Mouse (Mus musculus): ENCODE results near the gene Usf2. TPM values are rescaled to one million over a fixed set of nuclear protein-coding genes. Genes with fewer than 3 reads are reported as not detected.

Gene Usf2
- polyA plus RNA-seq, 1 experiment from 2014 or later, result 29.7 TPM

DNA sequence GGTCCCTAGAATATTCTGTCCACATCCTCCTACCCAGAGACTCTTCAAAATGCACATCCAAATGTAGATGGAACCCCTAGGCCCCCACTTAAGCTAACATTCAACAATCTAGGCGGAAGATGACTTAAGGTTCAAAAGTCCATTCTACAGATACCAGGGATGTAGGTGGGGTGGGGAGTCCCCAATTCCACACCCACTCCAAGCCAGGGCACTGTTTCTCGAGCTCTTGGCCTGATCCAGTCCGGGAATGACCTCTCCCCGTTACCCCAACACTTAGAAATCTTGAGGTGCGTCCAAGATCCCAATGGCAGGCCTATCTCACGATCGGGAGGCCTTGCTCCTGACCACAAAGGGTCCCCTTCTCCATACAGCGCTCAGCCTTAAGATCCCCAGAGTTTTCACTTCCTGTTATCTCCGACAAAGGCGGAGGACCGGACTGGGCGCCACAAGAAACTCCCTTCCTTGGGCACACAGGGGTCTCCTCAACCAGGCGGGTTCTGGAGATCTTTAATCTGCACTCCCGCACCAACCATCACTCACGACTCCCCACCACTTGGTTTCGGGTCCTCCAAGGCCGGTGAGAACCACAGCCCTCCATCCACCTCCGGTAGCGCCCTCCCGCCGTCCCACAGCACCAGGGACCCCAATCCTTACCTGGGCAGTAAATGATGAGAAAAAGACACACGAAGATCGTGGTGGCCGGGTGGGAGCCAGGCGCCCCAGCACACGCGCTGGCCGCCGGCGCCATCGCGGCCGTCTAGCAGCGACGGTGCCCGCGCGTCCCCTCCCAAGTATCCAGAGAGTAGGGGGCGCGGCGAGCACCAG is 16.0 kb upstream of the Usf2 start:
- no peaks in the 10 kb centered on the region for H3K9me3 ChIP-seq (replicated peaks)
- peaks cover 23% of the 10 kb centered on the region for H3K27me3 ChIP-seq
- ATAC-seq (ENCODE audit: low FRiP score), result peak; percentile 21
- peak overlapping the region; percentile 47; the same call in 1 of the 2 replicates for H3K9ac ChIP-seq
- H3K27ac ChIP-seq, result no peak overlapping the region
- 5% methylated on average over 41 of the region's 41 CpGs for WGBS
- H3K4me1 ChIP-seq, result peaks cover 7% of the 10 kb centered on the region
- no peaks in the 10 kb centered on the region for H3K36me3 ChIP-seq
- peak overlapping the region; percentile 35 for H3K4me3 ChIP-seq
- H3K4me2 ChIP-seq (replicated peaks), result peak overlapping the region; percentile 59

DNA sequence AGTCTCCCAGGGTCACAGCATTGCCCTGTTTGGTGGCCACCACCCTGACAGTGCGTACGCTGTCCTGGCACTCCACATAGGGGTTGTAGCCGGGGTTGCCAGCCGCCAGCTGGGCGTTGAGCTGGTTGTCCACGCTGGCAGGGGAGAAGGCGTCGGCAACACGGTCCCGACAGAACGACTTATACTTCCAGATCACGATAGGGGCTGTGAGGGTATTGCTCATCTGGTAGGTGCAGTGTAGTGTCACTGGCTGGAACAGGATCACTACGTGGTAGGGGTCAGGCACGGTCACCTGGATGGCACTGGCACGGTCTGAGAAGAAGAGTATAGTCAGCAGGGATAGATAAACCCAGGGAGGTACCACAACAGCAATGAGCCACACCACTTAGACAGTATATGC is 15.3 kb upstream of the Usf2 start:
- no peaks in the 10 kb centered on the region for H3K36me3 ChIP-seq
- H3K9ac ChIP-seq, result no peak overlapping the region
- H3K4me1 ChIP-seq, result peaks cover 7% of the 10 kb centered on the region
- H3K27me3 ChIP-seq, result peaks cover 23% of the 10 kb centered on the region
- 0 out of 2 replicates have a peak overlapping the region, but pooled peaks have one; percentile 59 for H3K4me2 ChIP-seq (replicated peaks)
- WGBS, result 90% methylated on average over 15 of the region's 15 CpGs
- no peak overlapping the region for H3K27ac ChIP-seq
- H3K9me3 ChIP-seq (replicated peaks), result no peaks in the 10 kb centered on the region
- peak overlapping the region; percentile 35; the same call in 1 of the 2 replicates for H3K4me3 ChIP-seq
- ATAC-seq (ENCODE audit: low FRiP score), result no peak

DNA sequence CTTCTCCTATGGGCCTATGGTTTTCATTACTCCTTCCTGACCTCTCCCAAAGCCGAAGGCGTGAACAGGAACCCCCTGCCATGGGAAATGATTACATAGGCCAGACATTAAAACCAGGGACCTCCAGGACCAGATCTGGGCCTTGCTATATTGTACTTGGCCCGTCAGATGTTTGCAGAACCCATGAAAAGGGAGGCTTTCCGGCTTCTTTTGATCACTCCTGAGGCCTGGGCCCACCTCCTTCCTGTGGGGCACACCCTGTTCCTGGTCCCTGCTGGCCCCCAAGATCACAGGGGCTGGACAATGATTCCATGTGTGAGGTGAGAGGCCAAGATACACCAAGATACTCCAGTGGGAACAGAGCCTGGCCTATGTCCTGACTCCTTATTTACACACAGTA is 12.6 kb upstream of the Usf2 start:
- Histone ChIP-seq H3K4me1 (peaks cover 7% of the 10 kb centered on the region), H3K4me3 (no peak overlapping the region), H3K36me3 (no peaks in the 10 kb centered on the region), H3K27ac (no peak overlapping the region), H3K9me3 (replicated peaks) (no peaks in the 10 kb centered on the region), H3K9ac (no peak overlapping the region), H3K4me2 (replicated peaks) (no peak overlapping the region), H3K27me3 (peaks cover 23% of the 10 kb centered on the region)
- ATAC-seq (ENCODE audit: low FRiP score), result no peak
- whole genome bisulfite sequencing, result 65% methylated on average over 4 of the region's 4 CpGs

DNA sequence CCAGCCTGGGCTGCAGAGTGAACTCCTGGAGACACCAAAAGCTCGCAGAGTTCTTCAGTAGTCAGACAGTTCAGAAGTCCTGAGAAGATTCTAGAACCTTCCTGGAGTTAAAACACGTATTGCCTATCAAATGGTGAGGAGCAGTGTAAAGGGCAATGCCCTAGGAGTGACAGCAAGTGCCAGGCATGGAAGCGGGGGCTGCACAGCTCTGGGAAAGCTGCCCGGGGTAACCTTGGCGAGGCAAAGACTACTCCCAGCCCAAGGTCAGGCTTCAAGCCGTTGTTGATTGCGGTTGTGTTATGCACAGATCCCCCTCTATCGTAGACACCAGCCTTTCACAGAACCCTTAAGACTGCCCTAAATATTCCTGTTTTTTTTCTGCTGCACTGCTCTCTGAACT is 12.0 kb upstream of the Usf2 start:
- 97% methylated on average over 8 of the region's 8 CpGs for WGBS
- Histone ChIP-seq H3K27ac (no peak overlapping the region), H3K9ac (no peak overlapping the region), H3K4me1 (peaks cover 7% of the 10 kb centered on the region), H3K36me3 (no peaks in the 10 kb centered on the region), H3K4me3 (no peak overlapping the region), H3K9me3 (replicated peaks) (no peaks in the 10 kb centered on the region), H3K27me3 (peaks cover 21% of the 10 kb centered on the region), H3K4me2 (replicated peaks) (no peak overlapping the region)
- no peak for ATAC-seq (ENCODE audit: low FRiP score)

DNA sequence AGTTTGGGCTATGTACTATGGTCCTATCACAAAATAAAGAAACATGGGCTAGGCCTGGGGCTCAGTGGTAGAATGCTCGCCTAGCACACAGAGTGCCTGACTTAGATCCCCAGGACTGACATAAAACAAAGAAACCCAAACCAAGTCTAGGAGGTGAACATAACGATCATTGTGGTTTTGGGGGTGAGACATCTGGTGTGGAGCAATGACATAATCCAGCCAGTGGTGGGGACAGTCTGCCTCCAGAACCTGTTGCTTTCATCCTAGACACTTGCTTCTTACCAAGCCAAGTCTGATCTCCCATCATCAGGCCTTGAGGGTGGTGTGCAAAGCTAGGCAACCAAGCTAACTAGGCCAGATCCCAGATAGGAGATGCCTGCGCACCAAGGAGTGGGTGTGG is 10.1 kb upstream of the Usf2 start:
- Histone ChIP-seq H3K27ac (no peak overlapping the region), H3K9ac (no peak overlapping the region), H3K27me3 (peaks cover 2% of the 10 kb centered on the region), H3K9me3 (replicated peaks) (no peaks in the 10 kb centered on the region), H3K36me3 (no peaks in the 10 kb centered on the region), H3K4me1 (no peaks in the 10 kb centered on the region), H3K4me3 (no peak overlapping the region), H3K4me2 (replicated peaks) (no peak overlapping the region)
- WGBS, result 82% methylated on average over 3 of the region's 3 CpGs
- no peak for ATAC-seq (ENCODE audit: low FRiP score)

DNA sequence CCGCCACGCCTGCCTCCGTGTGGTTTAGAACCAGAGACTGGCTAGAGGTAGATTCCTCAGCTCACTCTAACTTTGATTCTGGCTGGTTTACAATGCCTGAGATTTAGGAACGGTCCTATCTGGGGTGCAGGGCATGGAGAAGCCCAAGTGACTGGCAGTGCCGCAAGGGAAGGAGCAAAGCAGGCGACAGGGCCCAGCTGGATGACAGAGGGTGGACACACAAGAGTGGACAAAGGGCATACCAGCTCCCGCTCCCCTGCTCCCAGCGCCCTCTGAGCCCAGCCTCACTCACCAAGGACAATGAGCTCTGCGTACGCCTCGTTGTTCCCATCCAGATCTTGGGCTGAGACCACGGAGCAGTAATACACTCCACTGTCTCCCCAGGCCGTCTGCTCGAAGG is 9.1 kb upstream of the Usf2 start:
- Histone ChIP-seq H3K4me2 (replicated peaks) (no peak overlapping the region), H3K27ac (no peak overlapping the region), H3K4me1 (no peaks in the 10 kb centered on the region), H3K36me3 (no peaks in the 10 kb centered on the region), H3K27me3 (no peaks in the 10 kb centered on the region), H3K4me3 (no peak overlapping the region), H3K9ac (0 out of 2 replicates have a peak overlapping the region, but pooled peaks have one; percentile 15), H3K9me3 (replicated peaks) (no peaks in the 10 kb centered on the region)
- ATAC-seq (ENCODE audit: low FRiP score), result no peak
- 67% methylated on average over 14 of the region's 14 CpGs for WGBS

DNA sequence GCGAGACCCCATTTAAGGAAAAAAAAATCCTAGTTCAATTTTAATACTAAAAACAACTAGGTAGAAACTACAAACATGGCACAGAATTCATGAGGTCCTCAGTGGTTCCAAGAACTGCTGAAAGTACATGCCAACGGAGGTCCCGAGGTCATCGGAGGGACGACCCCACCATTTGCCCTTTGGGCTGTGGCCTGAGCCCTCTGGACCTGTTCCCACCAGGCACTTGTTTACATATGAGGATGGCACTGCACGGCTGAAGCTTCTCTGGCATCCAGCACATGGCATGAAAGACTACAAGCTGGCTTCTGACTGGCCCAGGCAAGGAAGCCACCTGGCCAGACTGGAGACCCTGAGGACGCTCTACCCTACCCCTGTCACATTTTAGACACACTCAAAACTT is 7.8 kb upstream of the Usf2 start:
- H3K36me3 ChIP-seq, result no peaks in the 10 kb centered on the region
- 88% methylated on average over 7 of the region's 7 CpGs for WGBS
- H3K27me3 ChIP-seq, result no peaks in the 10 kb centered on the region
- H3K4me2 ChIP-seq (replicated peaks), result no peak overlapping the region
- H3K9ac ChIP-seq, result no peak overlapping the region
- no peak for ATAC-seq (ENCODE audit: low FRiP score)
- no peaks in the 10 kb centered on the region for H3K4me1 ChIP-seq
- H3K4me3 ChIP-seq, result no peak overlapping the region
- H3K9me3 ChIP-seq (replicated peaks), result no peaks in the 10 kb centered on the region
- H3K27ac ChIP-seq, result no peak overlapping the region

DNA sequence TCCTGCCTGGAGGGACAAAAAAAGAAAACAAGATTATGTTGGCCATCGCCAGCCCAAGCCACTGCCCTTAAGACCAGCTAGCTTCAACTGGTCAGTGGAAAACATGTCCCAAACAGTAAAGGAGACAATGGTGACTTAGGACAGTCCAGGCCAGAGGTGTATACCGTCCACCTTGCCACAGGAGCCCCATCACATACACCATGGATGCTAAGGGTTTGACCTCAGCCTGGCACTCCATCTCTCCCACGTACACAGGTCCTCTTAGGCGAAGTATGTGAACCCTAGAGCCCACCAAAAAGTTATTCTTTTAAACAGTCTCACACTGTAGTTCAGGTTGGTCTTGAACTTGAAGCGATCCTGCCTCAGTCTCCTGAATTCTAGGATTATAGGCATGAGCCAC is 6.3 kb upstream of the Usf2 start:
- Histone ChIP-seq H3K36me3 (peaks cover 6% of the 10 kb centered on the region; the same call in 1 of the 2 replicates), H3K27ac (no peak overlapping the region), H3K9me3 (replicated peaks) (no peaks in the 10 kb centered on the region), H3K27me3 (no peaks in the 10 kb centered on the region), H3K9ac (no peak overlapping the region), H3K4me3 (no peak overlapping the region), H3K4me1 (peaks cover 11% of the 10 kb centered on the region), H3K4me2 (replicated peaks) (no peak overlapping the region)
- no peak for ATAC-seq (ENCODE audit: low FRiP score)
- 94% methylated on average over 5 of the region's 5 CpGs for WGBS

DNA sequence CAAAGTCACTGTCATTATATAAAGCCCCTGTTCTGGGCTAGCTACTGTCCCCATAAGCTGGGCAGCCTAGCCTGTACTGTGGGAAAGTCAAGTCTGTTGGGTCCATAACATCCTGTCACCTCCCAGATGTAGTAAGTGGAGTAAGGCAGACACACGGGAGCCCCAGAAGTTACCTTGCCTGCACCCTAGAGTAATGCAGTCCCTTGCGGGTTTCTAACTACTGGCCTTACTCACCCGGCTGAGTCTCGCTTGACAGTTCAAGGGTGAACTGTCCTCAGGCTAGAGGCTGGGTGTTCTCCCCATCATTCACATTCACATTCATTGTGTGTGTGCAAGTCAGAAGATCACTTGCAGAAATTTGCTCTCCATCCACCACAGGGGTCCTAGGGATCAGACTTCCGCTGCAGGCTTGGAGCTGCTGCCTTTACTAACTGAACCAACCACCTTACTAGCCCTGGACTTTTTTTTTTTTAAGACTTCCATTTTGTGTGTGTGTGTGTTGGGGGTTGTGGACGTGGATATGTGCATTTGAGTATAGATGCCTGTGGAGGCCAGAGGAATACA is 3.3 kb upstream of the Usf2 start:
- H3K9me3 ChIP-seq (replicated peaks), result no peaks in the 10 kb centered on the region
- WGBS, result 89% methylated on average over 6 of the region's 6 CpGs
- H3K27ac ChIP-seq, result no peak overlapping the region
- H3K4me3 ChIP-seq, result no peak overlapping the region
- H3K4me1 ChIP-seq, result peaks cover 22% of the 10 kb centered on the region
- no peak overlapping the region for H3K9ac ChIP-seq
- ATAC-seq (ENCODE audit: low FRiP score), result no peak
- H3K36me3 ChIP-seq, result peaks cover 9% of the 10 kb centered on the region
- H3K4me2 ChIP-seq (replicated peaks), result no peak overlapping the region
- H3K27me3 ChIP-seq, result no peaks in the 10 kb centered on the region

DNA sequence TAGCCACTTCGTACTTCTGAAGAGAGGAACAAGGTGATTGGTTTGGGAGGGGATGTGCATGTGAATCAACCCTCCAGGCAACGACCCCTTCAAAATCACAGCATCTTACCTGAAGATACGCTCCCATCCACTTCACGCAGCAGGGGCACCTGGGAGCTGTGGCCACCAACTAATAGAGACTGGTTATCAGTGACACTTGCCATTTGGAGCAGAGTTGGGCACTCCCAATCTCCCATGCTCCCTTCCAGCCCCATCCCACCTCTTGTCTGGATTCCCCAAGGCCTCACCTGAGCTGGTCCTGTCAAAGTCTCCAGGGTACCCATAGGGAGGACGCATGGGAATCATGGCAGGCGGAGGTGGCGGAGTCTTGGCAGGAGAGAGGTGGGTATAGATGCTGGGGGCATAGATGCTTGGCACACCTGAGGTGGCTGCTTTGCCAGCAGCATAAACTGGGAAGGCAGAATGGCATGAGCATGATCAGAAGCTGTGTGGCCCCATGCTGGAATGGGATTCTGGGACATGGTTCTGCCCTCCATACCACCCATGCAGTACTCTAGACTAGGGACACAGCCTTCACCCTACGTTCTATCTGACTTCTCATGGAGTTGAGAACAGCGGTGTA is 2.4 kb upstream of the Usf2 start:
- H3K27ac ChIP-seq, result no peak overlapping the region
- ATAC-seq (ENCODE audit: low FRiP score), result no peak
- no peaks in the 10 kb centered on the region for H3K9me3 ChIP-seq (replicated peaks)
- H3K27me3 ChIP-seq, result no peaks in the 10 kb centered on the region
- H3K4me2 ChIP-seq (replicated peaks), result 0 out of 2 replicates have a peak overlapping the region, but pooled peaks have one; percentile 92
- H3K4me1 ChIP-seq, result peaks cover 23% of the 10 kb centered on the region
- WGBS, result 97% methylated on average over 9 of the region's 9 CpGs
- peaks cover 18% of the 10 kb centered on the region for H3K36me3 ChIP-seq
- H3K9ac ChIP-seq, result no peak overlapping the region
- no peak overlapping the region for H3K4me3 ChIP-seq

DNA sequence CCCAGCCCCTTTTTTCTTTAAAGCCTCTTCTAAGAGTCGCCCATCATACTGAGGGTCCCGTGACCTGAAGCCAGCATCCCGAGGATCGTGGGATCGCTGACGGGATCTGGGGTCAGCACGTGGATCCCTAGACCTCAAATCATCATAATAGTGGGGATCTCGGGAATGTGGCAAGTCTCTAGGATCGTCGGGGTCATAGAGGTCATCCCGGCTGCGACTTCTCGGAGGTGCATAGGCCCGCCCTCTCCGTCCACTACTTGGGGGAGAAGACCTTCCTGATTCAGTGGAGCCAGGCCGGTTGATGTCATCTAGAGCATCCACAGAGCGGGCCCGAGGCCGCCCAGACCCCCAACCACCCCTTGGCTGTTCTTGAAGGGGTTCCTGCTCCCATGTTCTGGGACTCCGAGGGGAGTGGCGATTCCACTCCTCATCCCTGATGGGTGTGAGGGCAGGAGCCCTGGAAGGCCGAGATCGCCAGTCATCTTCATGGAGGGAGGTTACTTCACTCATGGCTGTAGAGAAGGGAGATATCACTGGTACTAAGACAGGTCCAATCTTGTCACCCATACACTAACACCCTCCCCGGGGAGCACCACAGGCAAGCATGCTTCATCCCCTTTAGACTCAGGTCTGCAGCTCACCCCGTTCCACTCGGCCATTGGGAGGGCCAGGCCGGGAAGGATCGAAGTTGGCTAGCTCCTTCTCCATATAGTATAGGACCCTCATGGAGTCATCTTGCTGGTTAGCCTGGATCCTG is 1.7 kb upstream of the Usf2 start:
- 71% methylated on average over 28 of the region's 28 CpGs for WGBS
- Histone ChIP-seq H3K4me1 (peaks cover 23% of the 10 kb centered on the region), H3K4me3 (peak overlapping the region; percentile 100), H3K27ac (no peak overlapping the region), H3K36me3 (peaks cover 25% of the 10 kb centered on the region), H3K9me3 (replicated peaks) (no peaks in the 10 kb centered on the region), H3K9ac (peak overlapping the region; percentile 100), H3K4me2 (replicated peaks) (peak overlapping the region; percentile 92), H3K27me3 (no peaks in the 10 kb centered on the region)
- no peak for ATAC-seq (ENCODE audit: low FRiP score)

DNA sequence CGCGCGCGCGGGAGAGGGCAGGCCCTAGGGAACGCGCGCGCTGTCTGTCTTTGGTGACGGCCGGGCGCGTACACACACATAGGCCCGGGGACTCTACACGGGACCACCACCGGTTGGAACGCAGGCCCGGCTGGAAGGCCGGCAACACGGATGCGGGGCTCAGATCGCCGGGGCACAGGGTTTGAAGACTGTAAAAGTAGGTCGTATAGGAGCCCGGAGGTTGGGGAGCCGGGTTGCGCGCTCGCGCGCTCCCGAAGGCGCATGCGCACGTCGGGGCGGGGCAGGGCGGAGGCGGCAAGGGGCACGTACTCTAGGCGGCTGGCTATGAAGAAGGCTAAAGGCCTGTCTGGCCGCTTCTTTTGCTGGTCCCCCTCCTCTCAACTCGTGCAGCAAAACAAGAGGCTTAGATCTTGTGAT is 772 bp upstream of the Usf2 start:
- under 1% methylated on average over 43 of the region's 43 CpGs for WGBS
- peak; percentile 62 for ATAC-seq (ENCODE audit: low FRiP score)

More for the DNA sequence above, 772 bp upstream of the Usf2 start:
- Histone ChIP-seq H3K9ac (peak overlapping the region; percentile 100), H3K27ac (peak overlapping the region; percentile 99), H3K27me3 (no peaks in the 10 kb centered on the region), H3K9me3 (replicated peaks) (no peaks in the 10 kb centered on the region), H3K4me1 (peaks cover 23% of the 10 kb centered on the region), H3K4me2 (replicated peaks) (peak overlapping the region; percentile 92), H3K36me3 (peaks cover 34% of the 10 kb centered on the region), H3K4me3 (peak overlapping the region; percentile 100)
